Mouse (Mus musculus) kidney, adult 18-20 months (tissue): ENCODE measurements around the gene Tmem38b.

Source experiments
- DNase-seq: peaks from one replicate; pipeline ENCODE4 v3.0.0; 2021

The Tmem38b gene

GRCm38 (mm10) chr4:53830579-53830978 is 4.7 kb downstream of the Tmem38b start:
- DNase-seq = no peak

GRCm38 (mm10) chr4:53832321-53832720 is 6.5 kb downstream of the Tmem38b start:
- DNase-seq = no peak

GRCm38 (mm10) chr4:53836978-53837377 is 11.1 kb downstream of the Tmem38b start:
- DNase-seq = no peak

- DNase-seq = no peak
Observed at GRCm38 (mm10) chr4:53840158-53840870, 14.5 kb downstream of the Tmem38b start.

- DNase-seq = no peak
Observed at GRCm38 (mm10) chr4:53843553-53843952, 17.7 kb downstream of the Tmem38b start.

- DNase-seq = no peak
Observed at GRCm38 (mm10) chr4:53844835-53845619, 19.2 kb downstream of the Tmem38b start.

- DNase-seq = no peak
Observed at GRCm38 (mm10) chr4:53845656-53846055, 19.8 kb downstream of the Tmem38b start.

- no peak for DNase-seq
Observed at GRCm38 (mm10) chr4:53846326-53846725, 20.5 kb downstream of the Tmem38b start.

GRCm38 (mm10) chr4:53847541-53847940 is 21.7 kb downstream of the Tmem38b start:
- no peak for DNase-seq

- DNase-seq = no peak
Observed at GRCm38 (mm10) chr4:53848308-53848707, 22.5 kb downstream of the Tmem38b start.

GRCm38 (mm10) chr4:53848816-53849215 is 23.0 kb downstream of the Tmem38b start:
- DNase-seq = no peak

- no peak for DNase-seq
Observed at GRCm38 (mm10) chr4:53849804-53850203, 24.0 kb downstream of the Tmem38b start.

- no peak for DNase-seq
Observed at GRCm38 (mm10) chr4:53853333-53853732, 27.5 kb downstream of the Tmem38b start.

GRCm38 (mm10) chr4:53859944-53860343 is 34.1 kb downstream of the Tmem38b start:
- DNase-seq = no peak

- no peak for DNase-seq
Observed at GRCm38 (mm10) chr4:53862101-53862500, 36.3 kb downstream of the Tmem38b start.

- no peak for DNase-seq
Observed at GRCm38 (mm10) chr4:53864098-53864820, 38.4 kb downstream of the Tmem38b start.

GRCm38 (mm10) chr4:53866459-53866858 is 40.6 kb downstream of the Tmem38b start:
- no peak for DNase-seq

GRCm38 (mm10) chr4:53878542-53879417 is 52.9 kb downstream of the Tmem38b start:
- DNase-seq = no peak

GRCm38 (mm10) chr4:53882921-53883682 is 57.3 kb downstream of the Tmem38b start:
- no peak for DNase-seq

- DNase-seq = peak; percentile 33
Observed at GRCm38 (mm10) chr4:53884351-53885245, 58.8 kb downstream of the Tmem38b start.
